Mouse (Mus musculus) layer of hippocampus, adult 9-10 months (tissue): Measurements from ENCODE around the gene Top2a.
A peak's percentile ranks its signal among the peaks of the same experiment; 100 is the strongest.

Source experiments
- DNase-seq: peaks from one replicate; pipeline ENCODE4 v3.0.0; 2022; ENCODE audit warnings: low spot score

The Top2a gene

DNA sequence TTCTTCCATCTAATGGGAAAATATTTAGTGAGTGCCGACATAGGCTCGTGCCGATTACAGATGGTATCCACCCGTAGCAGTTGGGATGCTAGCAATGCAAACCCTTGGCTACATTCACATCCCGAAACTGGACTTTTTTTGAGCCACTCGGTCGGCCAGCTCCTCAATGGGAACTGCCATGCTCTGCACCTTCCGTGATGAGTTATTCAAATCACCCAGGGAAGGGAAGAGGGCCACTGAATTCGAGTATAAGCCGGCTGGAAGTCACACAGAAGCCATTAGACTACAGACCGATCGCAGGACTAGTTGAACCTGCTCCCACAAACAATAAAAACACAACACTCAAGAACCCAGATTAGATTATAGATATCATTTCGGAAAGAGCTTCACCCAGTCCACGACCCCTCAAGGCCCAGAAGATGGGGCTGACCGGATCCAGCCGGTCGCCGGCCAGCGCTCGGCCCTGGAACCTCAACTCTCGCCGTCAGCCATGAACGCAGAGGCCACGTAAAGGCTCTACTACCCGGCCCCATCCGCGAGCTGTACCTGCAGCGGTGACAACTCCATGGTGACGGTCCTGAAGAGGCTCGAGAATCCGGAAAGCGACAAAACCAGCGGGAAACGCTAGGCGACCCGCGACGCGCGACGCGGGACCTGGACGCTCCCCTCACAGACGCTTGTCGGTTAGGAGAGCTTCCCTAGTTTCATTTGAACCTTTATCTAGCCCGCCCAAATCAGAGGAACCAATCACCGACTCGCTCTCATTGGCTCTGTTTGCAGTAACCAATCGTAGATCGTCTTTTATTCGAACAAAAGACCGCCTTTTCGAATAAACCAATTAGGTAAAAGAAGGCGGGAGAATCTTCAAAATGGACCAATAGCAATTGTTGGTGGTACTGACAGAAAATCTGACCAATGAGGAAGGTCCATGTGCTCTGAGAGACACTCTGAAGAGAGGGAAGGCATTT, at the start of gene Top2a:
TSS of gene Top2a (minus strand) at position 690 of the 968 bp plus-strand sequence.
- DNase-seq, result peak; percentile 100

GRCm38 (mm10) chr11:99073781-99074180, 49.8 kb upstream of the Top2a start:
- DNase-seq, result no peak

GRCm38 (mm10) chr11:99071866-99072265, 47.9 kb upstream of the Top2a start:
- DNase-seq, result no peak

- DNase-seq, result no peak
These were observed 44.5 kb upstream of the Top2a start for GRCm38 (mm10) chr11:99068455-99068854.

DNA sequence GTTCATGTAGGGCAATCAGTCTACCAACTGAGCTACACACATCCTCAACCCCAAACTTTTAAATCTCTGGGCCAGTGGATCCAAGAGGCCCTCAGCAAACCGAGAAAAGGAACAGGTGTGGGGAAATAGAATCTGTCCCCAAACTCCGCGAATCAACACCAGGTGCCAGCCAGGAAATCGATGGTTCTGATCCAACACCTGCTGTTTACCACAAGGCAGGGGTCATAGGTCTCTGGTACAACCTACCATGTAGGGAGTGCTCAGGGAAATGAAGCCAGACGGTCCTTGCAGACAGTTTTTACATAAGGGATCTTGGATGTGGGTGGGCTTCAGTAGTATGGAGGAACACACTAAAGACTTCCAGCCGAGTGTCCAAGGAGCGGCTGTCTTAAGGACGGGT, 43.6 kb upstream of the Top2a start:
- DNase-seq, result no peak

DNA sequence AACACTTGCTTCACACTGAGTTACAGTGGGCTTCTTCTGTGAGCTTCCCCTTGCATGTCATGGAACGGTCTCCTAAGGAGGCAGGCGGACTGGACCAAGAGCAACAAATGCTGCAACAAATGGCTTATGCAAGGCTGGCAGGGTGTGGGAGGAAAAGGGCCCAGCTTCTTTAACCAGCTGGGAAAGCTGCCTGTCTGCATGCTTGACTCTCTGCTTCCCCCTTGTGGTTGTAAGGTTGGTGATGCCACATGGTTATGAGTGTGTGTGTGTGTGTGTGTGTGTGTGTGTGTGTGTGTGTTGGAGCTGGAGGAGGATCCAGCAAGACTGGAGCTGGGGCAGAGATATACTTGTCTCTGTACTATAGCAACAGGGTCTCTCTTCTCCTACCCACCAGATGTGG, 42.0 kb upstream of the Top2a start:
- DNase-seq, result peak; percentile 88

DNA sequence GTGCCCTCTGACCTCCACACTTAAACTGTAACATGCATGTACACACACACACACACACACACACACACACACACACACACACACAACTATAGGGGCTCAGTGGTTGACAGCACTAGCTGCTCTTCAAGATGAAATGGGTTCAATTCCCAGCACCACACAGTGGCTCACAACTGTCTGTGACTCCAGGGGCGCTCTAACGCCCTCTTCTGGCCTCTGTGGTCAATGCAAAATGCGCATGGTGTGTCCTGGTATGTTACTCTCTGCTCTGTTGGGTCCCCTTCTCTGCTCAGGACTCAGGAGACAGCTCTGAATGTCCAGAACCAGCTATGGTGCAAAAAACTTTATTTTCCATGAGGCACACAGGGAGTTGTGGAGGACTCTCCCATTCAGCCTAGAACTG, 41.4 kb upstream of the Top2a start:
- DNase-seq, result no peak

DNA sequence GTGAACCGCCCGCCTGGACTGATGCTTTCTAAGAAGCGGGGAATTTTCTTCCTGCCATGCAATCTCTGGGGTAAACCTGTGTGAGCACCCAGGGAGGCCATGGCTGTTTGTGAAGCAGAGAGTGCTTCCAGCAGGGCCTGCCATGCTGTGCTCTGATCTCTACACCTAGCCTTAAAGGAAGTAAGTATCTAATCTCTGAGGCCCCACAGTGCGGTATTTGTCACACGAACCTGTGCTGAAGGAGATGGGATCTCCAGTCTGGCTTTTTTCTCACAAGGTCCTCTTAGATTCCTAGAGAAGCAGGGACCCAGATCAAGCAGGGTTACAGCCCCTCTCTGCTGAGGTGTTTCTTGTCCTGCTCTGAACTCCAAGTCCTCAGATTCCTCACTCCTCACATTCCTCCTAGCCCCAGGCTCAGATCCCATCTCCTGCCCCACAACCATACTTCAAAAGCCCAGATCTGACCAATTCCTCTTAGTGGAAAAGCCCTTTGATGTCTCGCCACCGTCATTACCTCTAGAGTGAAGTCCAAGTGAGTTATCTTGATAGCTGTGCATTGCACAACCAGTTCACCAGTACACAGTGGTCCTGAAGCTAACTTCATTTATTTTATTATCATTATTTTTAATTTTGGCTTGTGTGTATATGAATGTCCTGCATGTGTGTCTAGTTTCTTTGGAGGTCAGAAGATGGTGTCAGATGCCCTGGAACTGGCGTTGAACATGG, 39.6 kb upstream of the Top2a start:
- DNase-seq, result no peak

GRCm38 (mm10) chr11:99062661-99063060, 38.7 kb upstream of the Top2a start:
- no peak for DNase-seq

GRCm38 (mm10) chr11:99060435-99060834, 36.4 kb upstream of the Top2a start:
- DNase-seq, result no peak

DNA sequence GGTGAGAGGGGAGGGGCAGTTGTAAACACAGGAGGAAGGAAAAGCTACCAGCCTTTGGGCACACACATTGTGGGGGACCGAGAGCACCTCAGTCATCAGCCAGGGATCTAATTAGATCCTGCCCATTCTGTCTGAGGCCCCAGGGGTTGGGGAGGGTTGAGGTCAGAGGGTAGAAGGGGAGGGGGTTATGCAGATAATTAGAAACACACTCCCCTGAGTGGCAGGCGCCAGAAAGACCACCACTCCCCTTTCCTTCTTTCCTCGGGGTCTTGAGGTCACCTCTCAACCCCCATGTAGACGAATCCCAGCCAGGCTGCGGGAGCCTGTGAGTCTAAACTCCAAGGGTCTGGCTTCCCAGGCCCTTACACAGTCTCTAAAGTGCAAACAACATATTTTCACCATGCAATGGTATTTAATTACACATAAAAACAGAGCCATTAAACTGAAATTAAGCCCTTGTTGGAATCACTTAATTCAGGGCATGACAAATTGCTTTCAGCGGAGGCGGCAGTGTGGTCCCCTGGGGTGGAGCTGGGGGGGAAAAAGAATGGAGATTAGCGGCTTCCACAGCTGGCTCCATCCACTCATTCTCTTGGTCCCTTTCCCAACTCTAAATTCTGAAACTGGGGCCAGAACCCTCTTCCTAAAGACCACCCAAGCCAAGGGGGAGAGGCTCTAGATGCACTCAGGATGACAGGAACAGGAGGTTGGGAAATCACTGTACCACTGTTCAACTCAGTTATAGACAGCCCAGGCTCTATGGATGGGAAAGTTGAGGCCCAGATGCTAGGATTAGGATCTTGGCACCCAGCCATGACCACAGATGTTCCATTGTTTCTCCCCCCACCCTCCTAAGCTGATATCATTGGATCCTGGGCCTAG, 31.8 kb upstream of the Top2a start:
- DNase-seq, result no peak

GRCm38 (mm10) chr11:99055143-99055542, 31.2 kb upstream of the Top2a start:
- DNase-seq, result no peak

- DNase-seq, result no peak
These were observed 23.7 kb upstream of the Top2a start for GRCm38 (mm10) chr11:99047643-99048042.

DNA sequence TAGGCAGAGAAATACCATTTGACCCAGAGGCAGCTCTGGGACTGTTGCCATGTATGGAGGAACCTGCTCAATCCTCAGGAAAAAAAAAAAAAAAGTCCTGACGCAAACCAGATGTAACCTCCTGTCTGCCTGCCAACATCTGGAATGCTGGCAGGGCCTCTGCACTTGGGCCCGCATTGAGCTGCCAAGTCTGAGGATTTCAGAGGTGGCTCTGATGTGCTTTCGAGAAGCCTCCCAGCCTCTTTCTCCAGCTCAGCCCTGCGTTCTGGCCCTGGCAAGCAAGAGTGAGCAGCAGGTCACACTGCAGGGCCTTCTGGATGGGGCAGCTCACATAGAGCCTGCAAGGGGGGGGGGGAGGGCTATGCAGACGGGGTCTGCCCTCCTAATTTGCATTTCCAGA, 23.1 kb upstream of the Top2a start:
- DNase-seq, result no peak

- DNase-seq, result no peak
These were observed 21.3 kb upstream of the Top2a start for GRCm38 (mm10) chr11:99045159-99045889.

- DNase-seq, result no peak
These were observed 20.3 kb upstream of the Top2a start for GRCm38 (mm10) chr11:99044306-99044705.

DNA sequence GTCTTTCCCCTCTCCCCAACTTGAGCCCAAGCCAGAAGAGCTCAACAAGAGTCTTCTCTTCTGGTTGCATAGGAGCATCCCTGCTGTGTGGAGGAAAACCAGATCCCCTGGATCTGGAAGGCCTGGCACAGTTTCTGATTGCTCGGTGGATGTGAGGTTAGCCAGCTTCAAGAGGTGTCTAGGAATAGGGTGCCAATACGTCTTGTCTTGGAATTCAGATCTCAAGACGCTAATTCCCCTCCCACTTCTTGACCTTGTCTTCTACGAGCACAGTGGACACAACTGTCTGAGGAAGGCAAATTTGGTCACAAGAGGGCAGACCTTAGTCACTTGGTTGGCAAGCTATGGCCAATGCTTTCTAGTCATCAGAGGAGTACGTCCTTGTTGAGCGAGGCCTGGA, 19.6 kb upstream of the Top2a start:
- no peak for DNase-seq

GRCm38 (mm10) chr11:99042834-99043431, 18.9 kb upstream of the Top2a start:
- no peak for DNase-seq

- no peak for DNase-seq
These were observed 18.1 kb upstream of the Top2a start for GRCm38 (mm10) chr11:99041841-99042780.
